Mouse (Mus musculus): ENCODE data around the gene Commd7.

GRCm38 (mm10) chr2:153660616-153661015 is 28.0 kb upstream of the Commd7 start:
- no peak for TF ChIP-seq POLR2A (IDR thresholded peaks at IDR 0.05; ENCODE audit: insufficient read depth, low read depth, low read length)
- no peak for TF ChIP-seq CTCF (IDR thresholded peaks at IDR 0.05; ENCODE audit: insufficient read depth, low read depth, low read length)
